Mouse (Mus musculus) lung, embryonic 14.5 days (tissue): ENCODE measurements around the gene Khdc4. TPM values are rescaled to one million over a fixed set of nuclear protein-coding genes. Genes with fewer than 3 reads are reported as not detected.

Experiments
- ATAC-seq: fragments of 200-750 bp; cut with Nextera tagmentation; 2 replicates; pipeline ENCODE4 v1.8.0; 2017; ENCODE audit warnings: mild to moderate bottlenecking, moderate TSS enrichment, moderate library complexity; ENCODE audit not compliant: insufficient read depth
- DNase-seq: peaks from one replicate; pipeline ENCODE4 v3.0.0-alpha.2; 2015
- H3K27ac ChIP-seq: fragments of 300-500 bp; sonication (generic); 2 replicates; pipeline ENCODE4 v1.5.1; 2014; ENCODE audit warnings: low read depth, mild to moderate bottlenecking, moderate library complexity
- H3K27me3 ChIP-seq: fragments of 300-500 bp; sonication (generic); 2 replicates; pipeline ENCODE4 v1.6.1; 2014; ENCODE audit warnings: low read length, control low read depth; ENCODE audit not compliant: insufficient read depth
- H3K36me3 ChIP-seq: fragments of 300-500 bp; sonication (generic); 2 replicates; pipeline ENCODE4 v1.6.1; 2014; ENCODE audit warnings: control low read depth; ENCODE audit not compliant: insufficient read depth
- H3K4me1 ChIP-seq: fragments of 300-500 bp; sonication (generic); 2 replicates; pipeline ENCODE4 v1.6.1; 2014; ENCODE audit warnings: antibody characterized with exemption, control low read depth; ENCODE audit not compliant: insufficient read depth
- H3K4me2 ChIP-seq: fragments of 300-500 bp; sonication (generic); 2 replicates; pipeline ENCODE4 v1.6.1; 2014; ENCODE audit warnings: mild to moderate bottlenecking
- H3K4me3 ChIP-seq: fragments of 300-500 bp; sonication (generic); 2 replicates; pipeline ENCODE4 v1.5.1; 2014; ENCODE audit warnings: low read depth, low read length
- H3K9ac ChIP-seq: fragments of 300-500 bp; sonication (generic); 2 replicates; pipeline ENCODE4 v1.6.1; 2014
- H3K9me3 ChIP-seq: fragments of 300-500 bp; sonication (generic); 2 replicates; pipeline ENCODE4 v1.6.1; 2016; ENCODE audit warnings: low read depth, low read length, control low read depth
- CTCF ChIP-seq: IDR thresholded peaks from 2 replicates; pipeline ENCODE4 v1.5.1; 2016; ENCODE audit warnings: antibody characterized with exemption, low read depth
- WGBS: fragments of 180-500 bp; shearing (Covaris S2); extraction: QIAGEN DNeasy Blood & Tissue Kit; methylation state at CpG from one replicate; pipeline ENCODE4 v1.1.7; 2014; 5-methylcytosine and 5-hydroxymethylcytosine counted together
- polyA plus RNA-seq: library from polyadenylated mRNA; unstranded; fragments of >200 nt; fragmentation: Nextera tagmentation; extraction: Ambion mirVana; gene quantifications from 2 replicates; pipeline ENCODE4 v1.2.1, GENCODE M21; 2014

Khdc4 gene
- polyA plus RNA-seq, 1 experiment from 2014 or later: 100 TPM

DNA sequence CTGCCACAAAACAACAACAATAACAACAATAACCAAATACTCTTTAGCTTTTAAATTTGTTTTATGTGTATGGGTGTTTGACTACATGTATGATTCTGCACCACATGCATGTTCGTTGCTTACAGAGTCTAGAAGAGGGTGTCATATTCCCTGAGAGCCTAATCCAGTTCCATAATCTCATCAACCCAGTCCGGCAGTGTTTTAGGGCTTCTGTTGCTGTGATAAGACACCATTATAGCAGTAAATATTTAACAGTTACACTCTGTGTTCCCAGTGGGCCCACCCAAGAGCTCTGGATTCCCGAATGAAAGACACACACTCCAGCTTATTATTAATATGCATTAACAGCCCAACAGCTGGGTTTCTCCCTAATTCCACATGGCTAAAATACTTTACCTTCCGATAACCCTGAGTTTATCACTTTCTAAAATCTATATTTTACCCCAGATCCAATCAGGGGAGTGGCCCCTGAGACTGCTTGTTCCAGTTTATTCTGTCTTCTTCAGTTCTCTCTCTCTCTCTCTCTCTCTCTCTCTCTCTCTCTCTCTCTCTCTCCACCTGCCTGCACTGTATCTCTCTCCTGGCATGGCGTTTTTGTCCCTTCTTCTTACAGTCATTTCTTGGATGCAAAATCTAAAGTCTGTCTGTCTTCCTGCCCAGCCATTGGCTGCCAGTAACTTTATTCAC lies 27.0 kb upstream of the Khdc4 start:
- Histone ChIP-seq H3K27ac (no peak overlapping the region), H3K9me3 (no peaks in the 10 kb centered on the region), H3K4me3 (no peak overlapping the region), H3K4me2 (no peak overlapping the region), H3K27me3 (no peaks in the 10 kb centered on the region), H3K36me3 (no peaks in the 10 kb centered on the region), H3K4me1 (no peaks in the 10 kb centered on the region), H3K9ac (no peak overlapping the region)
- DNase-seq (no peak), ATAC-seq (no peak)
- 53% methylated on average over 5 of the region's 5 CpGs for WGBS
- TF ChIP-seq CTCF: no peak

DNA sequence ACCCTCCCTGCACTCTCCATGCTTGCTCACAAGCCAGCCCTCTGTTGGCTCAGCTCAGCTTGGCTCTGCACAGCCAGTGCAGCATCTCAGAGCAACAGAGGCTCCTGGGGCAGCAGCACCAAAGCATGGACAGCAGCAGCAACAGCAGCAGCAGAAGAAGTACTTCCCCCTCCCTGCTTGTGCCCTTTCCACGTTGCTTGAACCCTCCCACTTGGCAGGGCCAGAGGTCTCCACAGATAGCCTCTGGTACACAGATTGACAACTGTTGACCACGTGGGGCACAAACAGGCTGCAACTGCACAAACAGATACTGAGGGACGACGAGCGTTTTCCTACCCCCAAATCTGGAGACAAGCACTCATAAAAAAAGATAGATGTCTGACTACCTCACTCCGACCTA lies 25.8 kb upstream of the Khdc4 start:
- Histone ChIP-seq H3K9me3 (no peaks in the 10 kb centered on the region), H3K4me2 (no peak overlapping the region), H3K36me3 (no peaks in the 10 kb centered on the region), H3K27ac (no peak overlapping the region), H3K4me3 (no peak overlapping the region), H3K9ac (no peak overlapping the region), H3K4me1 (no peaks in the 10 kb centered on the region), H3K27me3 (no peaks in the 10 kb centered on the region)
- no peak for TF ChIP-seq CTCF
- 35% methylated on average over 6 of the region's 6 CpGs for WGBS
- ATAC-seq (no peak), DNase-seq (no peak)

DNA sequence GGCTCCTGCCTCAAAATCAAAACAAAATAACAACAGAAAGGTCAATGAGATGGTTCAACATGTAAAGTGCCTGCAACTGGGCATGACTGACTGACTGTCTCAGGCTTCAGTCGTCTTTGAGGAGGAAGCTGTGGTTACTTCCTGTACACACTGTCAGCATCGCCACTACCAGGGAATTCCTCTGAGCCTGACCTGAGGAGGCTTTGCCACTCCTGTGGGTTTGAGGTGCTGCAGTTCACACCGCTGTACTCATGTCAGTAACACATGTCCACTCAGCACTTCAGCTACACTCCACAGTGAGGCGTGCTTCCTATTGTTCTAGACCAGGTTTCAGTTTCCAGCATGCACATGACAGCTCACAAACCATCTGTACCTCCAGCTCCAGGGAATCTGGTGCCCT lies 21.5 kb upstream of the Khdc4 start:
- TF ChIP-seq CTCF: no peak
- no peaks in the 10 kb centered on the region for H3K9me3 ChIP-seq
- no peak for DNase-seq
- H3K4me2 ChIP-seq: no peak overlapping the region
- H3K9ac ChIP-seq: no peak overlapping the region
- ATAC-seq: no peak
- H3K4me3 ChIP-seq: no peak overlapping the region
- no peaks in the 10 kb centered on the region for H3K27me3 ChIP-seq
- WGBS: 64% methylated on average over 4 of the region's 4 CpGs
- H3K36me3 ChIP-seq: no peaks in the 10 kb centered on the region
- H3K27ac ChIP-seq: no peak overlapping the region
- no peaks in the 10 kb centered on the region for H3K4me1 ChIP-seq

DNA sequence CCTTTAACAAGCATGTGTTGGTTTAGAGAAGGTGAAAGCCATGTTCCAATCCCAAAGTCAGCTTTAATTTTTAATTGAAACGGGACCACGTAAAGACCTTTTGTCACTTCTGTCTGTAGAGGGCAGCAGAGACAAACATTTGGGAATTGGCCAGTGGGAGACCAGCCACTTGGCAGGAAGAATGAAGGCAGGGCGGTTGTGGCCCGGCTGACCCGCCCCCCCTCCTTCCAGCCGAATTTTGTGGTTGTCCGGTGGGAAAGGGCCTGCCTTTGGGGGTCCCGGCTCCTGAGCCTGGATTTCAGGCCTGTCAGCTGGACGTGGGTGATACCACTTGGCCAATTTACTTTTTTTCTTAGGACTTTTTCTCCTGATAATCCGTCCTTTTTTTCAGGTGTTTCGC lies 8.2 kb upstream of the Khdc4 start:
- Histone ChIP-seq H3K9ac (peak overlapping the region; percentile 46), H3K36me3 (no peaks in the 10 kb centered on the region), H3K4me1 (no peaks in the 10 kb centered on the region; the same call in 1 of the 2 replicates), H3K4me2 (peak overlapping the region; percentile 66), H3K4me3 (peak overlapping the region; percentile 27; the same call in 1 of the 2 replicates), H3K27me3 (no peaks in the 10 kb centered on the region), H3K27ac (no peak overlapping the region), H3K9me3 (no peaks in the 10 kb centered on the region)
- TF ChIP-seq CTCF: peak; percentile 79
- DNase-seq (peak; percentile 97), ATAC-seq (peak; percentile 74)
- 8% methylated on average over 11 of the region's 11 CpGs for WGBS

DNA sequence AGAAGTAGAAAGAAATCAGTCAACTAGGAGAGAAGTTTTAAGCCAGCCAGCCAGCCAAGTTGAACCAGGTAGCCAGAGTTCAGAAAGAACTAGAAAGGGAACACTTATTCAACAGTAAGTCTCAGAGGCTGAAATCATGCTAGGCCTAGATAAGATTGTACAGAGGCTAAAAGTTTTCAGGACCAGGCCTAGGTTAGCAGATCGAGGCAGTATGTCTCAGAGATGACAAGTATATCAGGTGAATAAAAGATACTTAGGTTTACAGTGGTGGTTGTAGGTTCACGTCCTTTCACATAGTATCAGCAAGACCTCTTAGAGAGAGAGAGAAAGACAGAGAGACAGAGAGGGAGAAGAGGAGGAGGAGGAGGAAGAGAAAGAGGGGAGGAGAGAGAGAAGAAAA lies 1.8 kb upstream of the Khdc4 start:
- no peak for DNase-seq
- H3K9me3 ChIP-seq: no peaks in the 10 kb centered on the region
- no peak overlapping the region for H3K4me3 ChIP-seq
- 75% methylated on average over 2 of the region's 2 CpGs for WGBS
- no peak for ATAC-seq
- no peaks in the 10 kb centered on the region for H3K27me3 ChIP-seq
- H3K36me3 ChIP-seq: peaks cover 18% of the 10 kb centered on the region
- H3K9ac ChIP-seq: no peak overlapping the region
- no peak for TF ChIP-seq CTCF
- no peak overlapping the region for H3K4me2 ChIP-seq
- peaks cover 6% of the 10 kb centered on the region for H3K4me1 ChIP-seq
- H3K27ac ChIP-seq: no peak overlapping the region

DNA sequence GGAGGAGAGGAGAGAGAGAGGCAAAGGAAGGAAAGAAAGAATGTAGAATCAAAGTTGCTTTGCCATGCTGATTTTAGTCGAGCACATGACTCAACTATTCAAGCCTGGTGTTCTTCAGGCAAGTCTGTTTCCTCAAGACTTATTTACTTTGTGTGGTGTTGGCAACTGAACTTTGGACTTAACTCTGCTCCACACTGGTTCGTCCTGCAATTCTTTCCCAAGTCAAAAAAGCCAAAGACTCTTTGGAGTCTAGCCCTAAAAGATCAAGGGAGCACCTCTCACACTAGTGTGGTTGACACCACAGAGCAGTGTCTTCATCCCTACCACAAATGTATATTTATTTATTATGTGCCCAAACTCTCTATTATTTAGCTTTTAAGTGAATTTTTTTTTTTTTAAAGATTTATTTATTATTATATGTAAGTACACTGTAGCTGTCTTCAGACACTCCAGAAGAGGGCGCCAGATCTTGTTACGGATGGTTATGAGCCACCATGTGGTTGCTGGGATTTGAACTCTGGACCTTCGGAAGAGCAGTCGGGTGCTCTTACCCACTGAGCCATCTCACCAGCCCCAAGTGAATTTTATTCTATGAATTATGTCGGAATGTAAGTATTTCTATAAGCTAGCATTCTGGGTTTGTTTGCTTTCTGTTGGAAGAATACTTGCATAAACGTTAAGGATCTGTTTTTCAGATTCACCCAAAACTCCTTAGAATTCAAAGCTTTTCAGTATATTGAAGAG lies 1.2 kb upstream of the Khdc4 start:
- peak overlapping the region; percentile 34 for H3K9ac ChIP-seq
- H3K36me3 ChIP-seq: peaks cover 23% of the 10 kb centered on the region
- H3K27me3 ChIP-seq: no peaks in the 10 kb centered on the region
- H3K9me3 ChIP-seq: no peaks in the 10 kb centered on the region
- no peak for TF ChIP-seq CTCF
- peak overlapping the region; percentile 81 for H3K27ac ChIP-seq
- no peak for ATAC-seq
- H3K4me3 ChIP-seq: peak overlapping the region; percentile 99
- no peak for DNase-seq
- H3K4me1 ChIP-seq: peaks cover 6% of the 10 kb centered on the region
- WGBS: 54% methylated on average over 7 of the region's 8 CpGs
- peak overlapping the region; percentile 88 for H3K4me2 ChIP-seq

DNA sequence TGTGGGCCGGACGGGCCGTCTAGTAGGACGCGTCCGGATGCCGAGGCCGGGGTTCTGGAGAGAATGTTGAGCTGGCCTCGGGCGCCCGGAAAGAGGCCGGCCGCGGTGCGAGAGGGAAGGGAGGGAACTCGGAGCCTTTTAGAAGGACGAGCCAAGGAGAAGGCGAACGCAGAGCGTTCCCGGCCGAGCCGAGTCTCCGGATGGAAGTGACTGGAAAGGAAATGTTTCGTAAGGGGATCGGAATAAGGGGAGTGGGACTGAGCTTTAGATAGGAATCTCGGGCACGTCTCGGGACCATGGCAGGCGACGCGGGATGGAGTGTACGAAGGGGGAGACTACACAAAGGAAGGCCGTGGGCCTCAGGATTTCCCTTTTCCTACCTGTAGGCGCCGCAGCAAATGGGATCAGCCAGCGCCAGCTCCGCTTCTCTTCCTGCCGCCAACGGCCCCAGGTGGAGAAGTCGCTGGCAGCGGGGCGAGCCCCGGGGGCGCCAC lies 402 bp downstream of the Khdc4 start:
- Histone ChIP-seq H3K9me3 (no peaks in the 10 kb centered on the region), H3K27ac (peak overlapping the region; percentile 98), H3K4me3 (peak overlapping the region; percentile 99), H3K9ac (peak overlapping the region; percentile 98), H3K4me1 (peaks cover 6% of the 10 kb centered on the region), H3K36me3 (peaks cover 39% of the 10 kb centered on the region), H3K27me3 (no peaks in the 10 kb centered on the region), H3K4me2 (peak overlapping the region; percentile 88)
- peak; percentile 63 for ATAC-seq
- DNase-seq: peak; percentile 73
- WGBS: under 1% methylated on average over 45 of the region's 45 CpGs
- TF ChIP-seq CTCF: peak; percentile 39
